Mouse (Mus musculus) myocyte (in vitro differentiated cells): ENCODE measurements around the gene Ablim1. TPM values are rescaled to one million over a fixed set of nuclear protein-coding genes. Genes with fewer than 3 reads are reported as not detected.

Experiments
- polyA plus RNA-seq: library from polyadenylated mRNA; unstranded; fragments of >200 nt; fragmentation: generic; extraction: Trizol; gene quantifications from one replicate; pipeline ENCODE4 v1.2.1, GENCODE M21; 2012; ENCODE audit warnings: missing spikeins

The Ablim1 gene
- polyA plus RNA-seq, 1 experiment, result 29.9 TPM

Other genes starting within 250 kb of the Ablim1 start
- gene Fam160b1, start 45.8 kb upstream of the Ablim1 start, polyA plus RNA-seq, result 7.1 TPM
- gene Trub1, start 138.0 kb upstream of the Ablim1 start, polyA plus RNA-seq, result 4.7 TPM